Mouse (Mus musculus): ENCODE results near the gene Tacr2.

Gene Tacr2

DNA sequence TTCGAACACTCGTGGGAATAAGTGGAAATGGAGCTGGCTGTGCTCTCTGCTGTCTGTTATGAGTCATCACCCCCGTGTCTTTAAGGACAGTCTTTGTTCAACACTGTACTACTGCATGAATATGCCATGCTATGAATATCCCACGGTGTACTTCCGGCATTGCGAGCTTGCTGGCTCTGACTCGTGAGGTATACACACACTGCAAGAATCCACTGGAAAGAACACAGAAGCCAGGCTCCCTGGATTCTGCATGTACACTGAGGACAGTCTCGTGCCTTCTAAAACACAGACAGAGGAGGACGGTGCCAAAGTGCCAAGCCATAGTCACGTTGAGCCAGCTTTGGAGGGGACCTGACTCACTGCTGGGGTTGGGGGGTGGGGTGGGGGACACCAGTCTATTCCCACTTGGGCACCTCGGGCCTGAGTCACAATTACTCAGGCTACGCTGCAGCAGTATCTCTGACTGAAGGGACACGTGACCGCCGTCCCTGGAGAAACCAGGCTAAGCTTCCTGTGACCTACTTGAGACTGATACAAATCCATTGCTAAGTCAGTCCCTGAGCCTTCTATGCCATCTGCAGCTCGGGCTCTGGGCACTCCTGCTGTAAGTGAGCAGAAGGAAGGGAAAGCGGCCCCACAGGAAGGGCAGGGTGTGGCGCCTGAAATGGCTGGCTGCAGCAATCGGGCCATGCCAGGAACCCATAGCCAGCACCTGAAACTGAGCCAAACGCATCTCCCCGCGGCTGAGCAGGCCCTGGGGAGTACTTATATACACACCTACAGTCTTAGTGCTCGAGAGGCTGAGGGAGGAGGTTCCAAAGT is 48.0 kb downstream of the Tacr2 start:
- DNase-seq (ENCODE audit: low spot score in 2 of 2): peak; percentile 66 to 70

DNA sequence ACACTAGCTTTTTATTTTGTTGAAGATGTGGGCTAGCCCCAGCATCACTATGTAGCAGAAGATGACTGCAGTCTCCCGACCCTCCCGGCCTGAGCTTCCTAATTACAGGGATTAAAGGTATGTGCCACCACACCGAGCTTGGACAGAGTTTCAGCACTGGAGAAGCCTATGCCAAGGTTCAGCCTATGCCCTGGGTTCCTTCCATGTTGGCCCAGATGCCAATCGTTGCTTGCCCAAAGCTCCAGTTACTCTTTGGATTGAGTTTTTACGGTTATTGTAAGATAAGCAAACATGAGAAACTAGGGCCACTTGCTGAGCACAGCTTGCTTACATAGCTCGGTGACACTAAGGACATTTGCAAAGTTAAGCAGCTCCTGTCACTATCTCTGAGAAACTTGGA is 52.9 kb downstream of the Tacr2 start:
- no peak for DNase-seq (ENCODE audit: low spot score in 2 of 2)

DNA sequence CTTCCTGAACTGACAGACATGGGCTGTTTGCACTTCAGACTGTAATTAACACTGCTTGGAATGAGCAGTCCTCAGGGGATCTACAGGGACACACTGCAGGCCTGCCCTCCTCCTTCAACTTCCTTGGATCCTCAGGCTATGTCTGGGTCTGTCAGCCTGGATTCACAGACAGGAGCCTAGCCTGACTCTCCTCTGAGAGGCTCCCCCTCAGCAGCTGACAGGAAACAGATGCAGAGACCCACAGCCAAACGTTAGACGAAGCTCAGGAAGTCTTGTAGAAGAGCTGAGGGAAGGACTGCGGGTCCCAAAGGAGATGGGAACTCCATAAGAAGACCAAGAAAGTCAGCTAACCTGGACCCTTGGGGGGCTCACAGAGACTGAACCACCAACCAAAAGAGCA is 54.2 kb downstream of the Tacr2 start:
- DNase-seq (ENCODE audit: low spot score in 2 of 2): no peak

DNA sequence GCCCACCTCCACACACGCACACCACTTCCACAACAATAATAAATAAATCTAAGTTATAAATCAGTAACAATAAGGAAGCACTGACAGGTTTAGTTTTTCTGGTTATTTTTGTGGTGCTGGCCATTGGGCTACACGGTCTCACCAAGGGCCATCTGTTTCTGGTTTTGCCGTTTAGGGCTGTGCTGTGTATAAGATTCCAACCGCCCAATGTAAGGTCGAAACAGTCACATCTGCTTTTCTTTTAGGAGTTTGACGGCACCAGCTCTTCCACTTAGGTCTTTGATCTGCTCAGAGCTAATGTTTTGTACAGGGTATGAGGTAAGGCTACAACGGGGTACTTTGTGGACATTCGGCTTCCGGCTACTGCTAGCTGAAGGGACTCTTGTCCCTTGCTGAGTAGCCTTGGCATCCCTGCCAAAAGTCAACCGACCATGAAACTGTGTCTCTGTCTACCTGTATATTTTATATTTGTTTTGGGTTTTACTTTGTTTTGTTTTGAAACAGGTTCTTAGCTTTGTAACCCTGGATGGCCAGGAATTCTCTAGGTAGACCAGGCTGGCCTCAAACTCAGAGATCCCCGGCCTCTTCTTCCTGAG is 56.8 kb downstream of the Tacr2 start:
- no peak for DNase-seq (ENCODE audit: low spot score in 2 of 2)

DNA sequence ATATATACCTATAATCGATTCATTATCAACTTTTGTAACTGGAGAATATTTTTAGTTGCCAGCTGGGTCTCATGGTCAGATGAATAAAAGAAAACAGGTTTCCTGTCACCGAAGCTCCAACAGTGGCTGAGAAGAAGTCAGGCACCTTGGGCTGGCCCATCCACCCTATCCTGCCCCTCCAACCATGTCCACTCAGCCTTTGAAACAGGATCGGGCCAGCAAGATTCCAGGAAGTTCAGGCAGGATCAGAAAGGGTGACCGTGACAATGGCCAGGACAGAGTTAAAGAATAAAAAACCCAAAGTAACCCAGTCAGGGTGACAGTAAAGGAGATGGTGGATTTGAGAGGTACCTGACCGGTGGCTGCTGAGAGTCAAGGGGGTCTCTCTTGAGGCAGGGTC is 57.4 kb downstream of the Tacr2 start:
- no peak for DNase-seq (ENCODE audit: low spot score in 2 of 2)

DNA sequence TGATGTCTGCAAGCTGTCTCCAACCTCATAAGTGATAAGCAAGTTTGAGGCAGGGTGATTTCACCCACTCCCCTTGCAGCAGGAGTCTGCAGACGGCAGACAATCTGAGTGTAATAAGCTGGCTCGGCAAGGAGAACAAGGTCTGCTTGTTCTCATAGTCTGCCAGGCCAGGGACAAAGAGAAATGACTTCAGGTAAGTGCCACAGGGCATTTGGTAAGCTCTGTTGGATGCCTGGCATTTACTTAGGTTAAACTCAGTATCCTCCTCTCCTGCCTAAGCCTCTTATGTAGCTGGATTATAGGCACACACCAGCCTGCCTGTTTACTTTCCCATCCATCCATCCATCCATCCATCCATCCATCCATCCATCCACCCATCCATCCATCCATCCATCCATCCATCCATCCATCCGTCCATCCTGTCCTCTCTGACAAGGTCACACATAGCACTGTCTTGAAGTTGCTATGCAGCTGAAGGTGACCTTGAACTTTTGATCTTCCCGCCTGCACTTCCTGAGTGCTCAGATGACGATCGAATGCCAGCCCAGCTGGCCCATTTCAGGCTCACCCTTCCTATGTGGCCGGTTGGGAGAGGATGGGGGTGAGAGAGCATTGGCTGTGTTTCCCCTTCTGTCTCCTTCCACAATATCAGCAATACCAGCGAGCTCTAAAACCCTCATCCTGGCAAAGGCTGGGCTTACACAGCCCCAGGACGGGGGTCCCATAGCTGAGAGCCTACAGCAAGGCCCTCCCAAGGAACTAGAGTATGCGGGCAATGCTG is 58.2 kb downstream of the Tacr2 start:
- DNase-seq (ENCODE audit: low spot score in 2 of 2): no peak

DNA sequence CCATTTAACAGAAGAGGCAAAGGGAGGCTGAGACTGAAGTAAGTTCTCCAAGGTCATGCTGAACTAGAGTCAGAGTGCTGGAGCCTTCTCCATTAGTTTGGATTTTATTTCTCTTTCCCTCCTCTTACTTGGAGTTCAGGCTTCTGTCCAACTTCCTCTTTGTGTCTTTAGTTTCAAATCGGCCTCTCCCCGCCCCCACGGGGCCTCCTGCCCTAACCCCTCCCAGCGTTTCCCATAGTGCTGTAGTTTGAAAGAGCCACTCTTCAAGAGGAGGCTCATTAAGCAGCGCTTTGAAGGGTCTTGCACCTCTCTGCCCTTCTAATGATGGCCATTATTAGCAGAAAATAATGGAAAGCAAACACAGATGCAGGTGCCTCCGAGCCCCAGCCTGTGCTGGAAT is 59.2 kb downstream of the Tacr2 start:
- DNase-seq (ENCODE audit: low spot score in 2 of 2): peak in 1 of 2 experiments; percentile 49

DNA sequence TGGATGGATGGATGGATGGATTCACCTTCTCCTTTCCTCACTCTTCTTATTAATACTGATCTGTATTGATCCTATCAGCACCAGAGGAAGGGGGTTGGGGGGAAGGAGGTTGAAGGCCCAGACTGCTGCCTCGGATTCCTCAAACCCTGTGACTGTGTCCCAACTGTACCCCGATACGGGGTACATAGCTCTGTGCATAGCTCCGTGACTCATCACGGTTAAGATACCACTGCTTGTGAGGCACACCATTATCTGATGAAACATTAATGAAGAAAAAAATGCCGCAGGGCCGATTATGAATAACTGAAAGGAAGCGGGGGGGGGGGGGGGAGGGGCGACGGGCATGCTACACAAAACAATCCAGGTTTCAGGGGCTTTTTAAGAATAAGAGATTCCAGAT is 60.9 kb downstream of the Tacr2 start:
- DNase-seq (ENCODE audit: low spot score in 2 of 2): no peak

DNA sequence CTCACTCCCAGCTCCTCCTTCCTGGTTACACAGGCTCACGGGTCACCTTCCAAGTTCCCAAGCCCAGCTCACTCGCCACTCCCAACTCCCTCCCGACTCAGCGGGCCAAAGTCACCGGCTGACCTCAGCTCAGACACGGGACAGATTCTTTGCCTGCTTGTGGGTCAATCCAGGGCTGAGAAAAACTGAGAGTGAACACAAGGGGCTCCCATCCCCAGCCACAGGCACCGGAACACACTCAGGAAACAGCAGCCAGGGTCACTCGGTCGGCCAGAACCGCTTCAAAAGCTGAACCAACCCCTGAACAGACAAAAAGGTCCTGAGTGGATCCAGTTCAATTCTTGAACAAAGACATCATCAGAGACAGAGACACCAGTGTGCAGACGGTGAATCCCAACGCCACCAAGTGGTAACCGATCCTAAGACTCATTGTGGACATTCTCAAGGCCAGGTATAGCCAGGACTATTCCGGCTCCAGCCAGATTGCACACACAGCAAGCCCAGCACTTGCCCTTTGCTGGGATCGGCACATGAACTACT is 61.7 kb downstream of the Tacr2 start:
- no peak for DNase-seq (ENCODE audit: low spot score in 2 of 2)
